Mouse (Mus musculus): Measurements from ENCODE around the gene Fcrl5. TPM values are rescaled to one million over a fixed set of nuclear protein-coding genes. Genes with fewer than 3 reads are reported as not detected.

The Fcrl5 gene
- total RNA-seq, 2 experiments from 2014 or later = 0.08 TPM; not detected in 1

DNA sequence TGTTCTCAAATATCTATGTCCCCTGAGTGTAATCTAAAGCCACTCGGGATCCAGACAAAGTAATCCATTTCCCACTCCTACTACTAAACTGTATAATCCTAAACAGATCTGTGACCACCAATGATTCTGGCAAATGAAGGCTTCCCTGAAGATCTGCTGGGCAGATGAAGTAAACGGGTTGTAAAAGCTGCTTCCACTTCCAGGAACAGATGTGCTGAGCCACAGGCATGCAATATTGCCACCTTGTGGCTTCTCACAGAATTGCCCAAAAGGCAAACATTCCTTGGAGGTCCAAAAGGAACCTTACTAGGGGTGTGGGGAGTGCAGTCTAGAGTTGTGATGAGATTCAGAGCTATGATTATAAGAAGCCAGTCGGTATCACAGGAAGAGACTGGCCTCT lies 63.5 kb downstream of the Fcrl5 start:
- no peak for ATAC-seq (replicated peaks; ENCODE audit: low FRiP score, poor library complexity, severe bottlenecking)

- no peak for ATAC-seq (replicated peaks; ENCODE audit: low FRiP score, poor library complexity, severe bottlenecking)
Measured at GRCm38 (mm10) chr3:87500088-87501055, 64.8 kb downstream of the Fcrl5 start.

- no peak for ATAC-seq (replicated peaks; ENCODE audit: low FRiP score, poor library complexity, severe bottlenecking)
Measured at GRCm38 (mm10) chr3:87501151-87501550, 65.6 kb downstream of the Fcrl5 start.

- ATAC-seq (replicated peaks; ENCODE audit: low FRiP score, poor library complexity, severe bottlenecking) = no peak
Measured at GRCm38 (mm10) chr3:87502771-87503170, 67.2 kb downstream of the Fcrl5 start.

DNA sequence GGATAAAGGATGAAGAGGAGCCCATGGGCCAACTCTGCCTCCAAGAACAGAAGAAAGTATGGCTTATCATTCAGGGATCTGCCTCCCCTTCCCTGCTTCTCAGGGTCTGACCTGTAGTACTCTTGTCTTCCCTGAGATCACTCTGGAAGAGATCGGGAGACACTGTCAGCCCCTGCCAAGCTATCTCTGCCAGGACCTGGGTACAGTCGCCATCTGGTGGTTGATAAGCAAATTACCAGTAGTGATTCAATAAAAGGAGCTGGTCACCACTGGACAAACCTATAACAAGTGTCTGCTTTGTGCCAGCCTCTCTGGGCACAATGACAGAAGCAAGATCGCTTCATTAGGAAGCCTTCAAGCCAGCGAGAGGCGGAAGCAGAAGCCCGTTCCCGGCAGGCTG lies 68.8 kb downstream of the Fcrl5 start:
- no peak for ATAC-seq (replicated peaks; ENCODE audit: low FRiP score, poor library complexity, severe bottlenecking)

- no peak for ATAC-seq (replicated peaks; ENCODE audit: low FRiP score, poor library complexity, severe bottlenecking)
Measured at GRCm38 (mm10) chr3:87504749-87505425, 69.3 kb downstream of the Fcrl5 start.

DNA sequence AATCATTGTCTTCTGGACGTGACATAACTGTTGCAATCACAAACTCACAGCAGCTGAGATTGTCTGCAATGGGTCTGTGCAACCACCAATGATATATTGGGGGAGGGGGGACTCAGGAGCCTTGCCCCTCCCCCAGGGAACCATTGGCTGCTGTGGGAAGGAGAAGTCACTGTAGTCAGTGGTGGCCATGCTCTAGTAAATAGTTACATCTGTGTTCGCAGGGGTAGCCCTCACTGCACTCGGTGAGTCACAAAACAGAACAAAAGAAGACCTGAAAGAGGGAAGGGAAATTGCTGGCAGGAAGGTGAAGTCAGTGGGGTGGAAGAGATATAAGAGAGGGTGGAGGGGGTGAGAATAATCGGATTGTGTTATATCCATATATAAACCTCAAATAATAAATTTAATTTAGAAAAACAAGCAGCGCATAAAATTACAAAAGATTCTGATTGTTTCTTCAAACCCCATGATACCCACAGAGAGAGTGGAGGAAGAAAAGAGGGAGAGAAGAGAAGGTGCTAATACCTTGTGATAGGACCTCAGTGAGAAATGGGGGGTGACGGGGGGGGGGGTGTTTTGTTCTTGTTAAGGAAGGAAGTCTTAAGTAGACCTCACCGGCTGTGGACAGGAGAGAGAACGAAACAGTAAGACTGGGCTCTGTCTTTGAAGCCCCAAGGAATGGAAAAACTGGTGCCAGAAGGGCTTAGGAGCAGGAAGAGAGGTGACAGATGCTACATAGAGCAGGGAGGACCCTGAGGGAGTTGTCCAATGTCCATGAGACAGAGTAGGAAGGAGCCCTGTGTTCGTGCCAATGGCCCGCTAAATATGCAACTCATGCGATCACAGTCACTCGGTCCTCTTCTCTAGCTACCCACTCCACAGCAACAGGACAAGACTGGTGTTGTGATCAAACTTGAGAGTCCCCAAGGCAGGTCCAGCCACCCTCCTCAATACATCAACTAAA lies 71.2 kb downstream of the Fcrl5 start:
- no peak for ATAC-seq (replicated peaks; ENCODE audit: low FRiP score, poor library complexity, severe bottlenecking)

GRCm38 (mm10) chr3:87508205-87508901 lies 72.8 kb downstream of the Fcrl5 start:
- ATAC-seq (replicated peaks; ENCODE audit: low FRiP score, poor library complexity, severe bottlenecking) = no peak

- no peak for ATAC-seq (replicated peaks; ENCODE audit: low FRiP score, poor library complexity, severe bottlenecking)
Measured at GRCm38 (mm10) chr3:87509061-87509460, 73.5 kb downstream of the Fcrl5 start.

DNA sequence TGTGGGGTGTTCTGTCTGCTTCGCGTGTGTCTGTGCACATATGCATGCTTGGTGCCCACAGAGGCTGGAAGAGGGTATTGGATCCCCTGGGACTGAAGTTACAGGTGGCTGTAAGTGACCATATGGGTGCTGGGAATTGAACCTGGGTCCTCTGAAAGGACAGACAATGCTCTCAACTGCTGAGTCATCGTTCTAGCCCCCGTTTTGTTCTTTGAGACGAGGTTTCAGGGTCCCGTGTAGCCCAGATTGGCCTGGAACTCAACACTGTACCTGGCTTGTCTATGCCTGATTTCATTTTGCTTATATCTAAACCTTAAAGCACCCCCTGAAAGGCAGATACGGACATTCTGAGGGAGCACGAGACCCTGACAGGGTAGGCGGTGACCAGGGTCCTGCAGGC lies 75.3 kb downstream of the Fcrl5 start:
- ATAC-seq (replicated peaks; ENCODE audit: low FRiP score, poor library complexity, severe bottlenecking) = no peak

GRCm38 (mm10) chr3:87511971-87512765 lies 76.6 kb downstream of the Fcrl5 start:
- ATAC-seq (replicated peaks; ENCODE audit: low FRiP score, poor library complexity, severe bottlenecking) = no peak

GRCm38 (mm10) chr3:87515567-87516081 lies 80.1 kb downstream of the Fcrl5 start:
- ATAC-seq (replicated peaks; ENCODE audit: low FRiP score, poor library complexity, severe bottlenecking) = no peak

DNA sequence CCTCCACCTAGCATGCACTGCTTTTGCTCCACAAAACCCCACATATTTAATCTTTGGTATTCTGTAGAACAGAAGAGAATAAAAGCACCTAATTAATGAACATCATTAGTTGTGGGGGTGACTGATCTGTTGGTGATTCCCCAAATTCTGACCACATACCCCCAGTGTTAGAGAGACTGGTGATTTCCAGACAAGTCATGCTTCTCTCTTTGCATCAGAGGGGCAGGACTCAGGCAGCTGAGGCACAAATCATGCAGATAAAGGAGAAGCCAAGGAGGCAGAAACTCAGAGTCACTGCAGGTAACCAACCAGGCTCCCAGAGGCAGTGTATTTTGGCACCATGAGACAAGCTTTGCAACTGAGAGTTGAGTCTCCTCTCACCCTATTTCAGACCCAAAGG lies 82.9 kb downstream of the Fcrl5 start:
- ATAC-seq (replicated peaks; ENCODE audit: low FRiP score, poor library complexity, severe bottlenecking) = no peak

DNA sequence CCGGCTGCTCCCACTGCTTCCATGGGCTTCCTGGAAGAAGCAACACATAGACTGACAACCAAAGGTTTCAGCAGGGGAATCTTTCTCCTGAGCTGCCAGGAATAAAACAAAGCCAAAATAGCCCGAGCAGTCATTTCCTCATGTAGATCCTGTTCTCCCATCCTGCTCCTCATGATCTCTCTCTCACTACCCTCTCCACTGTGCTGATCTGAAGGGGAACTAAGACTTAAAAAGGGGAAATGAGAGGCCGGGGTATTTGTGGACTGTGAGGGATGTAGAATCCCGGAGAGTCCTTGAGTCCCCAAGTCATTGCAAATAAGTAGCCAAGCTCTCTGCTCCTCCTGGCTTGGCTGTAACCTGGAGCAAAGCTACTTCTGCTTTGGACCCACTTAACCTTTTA lies 85.6 kb downstream of the Fcrl5 start:
- ATAC-seq (replicated peaks; ENCODE audit: low FRiP score, poor library complexity, severe bottlenecking) = no peak

- no peak for ATAC-seq (replicated peaks; ENCODE audit: low FRiP score, poor library complexity, severe bottlenecking)
Measured at GRCm38 (mm10) chr3:87521833-87522232, 86.3 kb downstream of the Fcrl5 start.

GRCm38 (mm10) chr3:87523701-87524100 lies 88.1 kb downstream of the Fcrl5 start:
- no peak for ATAC-seq (replicated peaks; ENCODE audit: low FRiP score, poor library complexity, severe bottlenecking)

DNA sequence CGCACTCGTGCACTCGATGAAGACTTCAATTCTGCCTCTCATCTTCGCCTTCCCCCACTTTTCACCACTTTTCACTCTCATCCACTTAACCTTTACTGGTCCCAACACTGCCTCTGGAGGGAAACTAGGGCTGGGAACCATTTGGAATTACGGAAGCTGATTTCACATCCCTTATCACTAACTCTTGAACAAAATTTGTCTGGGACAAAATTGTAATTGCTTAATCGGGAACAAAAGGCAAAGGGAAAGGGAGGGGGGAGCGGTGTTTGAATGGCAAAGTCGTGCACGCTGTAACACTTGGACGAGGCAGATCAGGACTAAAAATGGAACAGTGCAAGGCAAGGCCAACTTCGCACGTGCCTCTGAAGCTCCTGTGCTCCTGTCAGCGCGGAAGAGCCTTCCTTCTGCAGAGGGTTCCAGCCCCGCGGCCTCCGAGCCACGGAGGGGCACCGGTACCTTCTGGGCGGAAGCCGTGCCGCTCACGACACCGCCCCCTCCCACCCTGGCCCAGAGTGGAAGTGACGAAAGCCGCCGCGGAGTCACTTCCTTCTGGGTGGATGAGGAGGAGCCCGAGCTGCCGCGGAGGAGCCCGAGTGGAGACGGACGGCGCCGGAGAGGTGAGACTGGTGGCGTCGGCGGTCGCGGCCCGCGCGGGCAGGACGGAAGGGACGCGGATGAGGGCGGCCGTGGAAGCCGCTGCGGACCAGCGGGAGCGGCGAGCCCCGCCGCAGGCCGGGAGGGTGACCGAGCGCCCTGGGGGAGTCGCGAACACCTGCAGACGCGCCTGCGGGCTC lies 89.7 kb downstream of the Fcrl5 start, which contains the start of gene Etv3:
Etv3 (plus strand) TSS at position 365 of the 794 bp plus-strand sequence.
- ATAC-seq (replicated peaks; ENCODE audit: low FRiP score, poor library complexity, severe bottlenecking) = 0 out of 2 replicates have a peak, but pooled peaks have one; percentile 43

Measured in erythroid progenitor cell, adult 5-6 weeks (primary cell).